Mouse (Mus musculus) heart, postnatal 0 days (tissue): ENCODE results near the gene Cdyl. TPM values are rescaled to one million over a fixed set of nuclear protein-coding genes. Genes with fewer than 3 reads are reported as not detected.

Experiments
- ATAC-seq: fragments of 200-750 bp; cut with Nextera tagmentation; 2 replicates; pipeline ENCODE4 v1.8.0; 2017; ENCODE audit warnings: low read depth, moderate number of reproducible peaks, moderate library complexity; ENCODE audit not compliant: insufficient read depth
- DNase-seq: peaks from one replicate; pipeline ENCODE4 v3.0.0-alpha.2; 2016; ENCODE audit warnings: low spot score
- H3K27ac ChIP-seq: fragments of 300-500 bp; sonication (generic); 2 replicates; pipeline ENCODE4 v1.5.1; 2014; ENCODE audit warnings: low read depth, mild to moderate bottlenecking
- H3K27me3 ChIP-seq: fragments of 300-500 bp; sonication (generic); 2 replicates; pipeline ENCODE4 v1.6.1; 2014; ENCODE audit warnings: low read length, mixed read lengths; ENCODE audit not compliant: control insufficient read depth, insufficient read depth
- H3K36me3 ChIP-seq: fragments of 300-500 bp; sonication (generic); replicated peaks from 2 replicates; pipeline ENCODE4 v1.6.1; 2014; ENCODE audit warnings: low read length, mixed read lengths; ENCODE audit not compliant: control insufficient read depth, insufficient read depth
- H3K4me1 ChIP-seq: fragments of 300-500 bp; sonication (generic); 2 replicates; pipeline ENCODE4 v1.6.1; 2014; ENCODE audit warnings: antibody characterized with exemption; ENCODE audit not compliant: control insufficient read depth, insufficient read depth
- H3K4me2 ChIP-seq: fragments of 300-500 bp; sonication (generic); 2 replicates; pipeline ENCODE4 v1.6.1; 2014; ENCODE audit warnings: low read depth, mild to moderate bottlenecking, low read length, moderate library complexity
- H3K4me3 ChIP-seq: fragments of 300-500 bp; sonication (generic); 2 replicates; pipeline ENCODE4 v1.5.1; 2014; ENCODE audit warnings: low read depth, low read length
- H3K9ac ChIP-seq: fragments of 300-500 bp; sonication (generic); replicated peaks from 2 replicates; pipeline ENCODE4 v1.6.1; 2014; ENCODE audit warnings: low read depth, low read length, mixed read lengths
- H3K9me3 ChIP-seq: fragments of 300-500 bp; sonication (generic); replicated peaks from 2 replicates; pipeline ENCODE4 v1.6.1; 2016; ENCODE audit warnings: low read length; ENCODE audit not compliant: control insufficient read depth
- CTCF ChIP-seq: IDR thresholded peaks from 2 replicates; pipeline ENCODE4 v1.5.1; 2016; ENCODE audit warnings: antibody characterized with exemption, control low read depth, low read depth
- EP300 ChIP-seq: IDR thresholded peaks from 2 replicates; pipeline ENCODE4 v1.6.1; 2016; ENCODE audit warnings: antibody characterized with exemption, low read depth
- WGBS: fragments of 180-500 bp; shearing (Covaris S2); extraction: QIAGEN DNeasy Blood & Tissue Kit; methylation state at CpG from one replicate; pipeline ENCODE4 v1.1.7; 2014; 5-methylcytosine and 5-hydroxymethylcytosine counted together
- polyA plus RNA-seq: library from polyadenylated mRNA; unstranded; fragments of >200 nt; fragmentation: Nextera tagmentation; extraction: Ambion mirVana; gene quantifications from 2 replicates; pipeline ENCODE4 v1.2.1, GENCODE M21; 2015
- total RNA-seq: library from RNA; depleted of rRNA; stranded (reverse); fragments of >200 nt; gene quantifications from 2 replicates; pipeline ENCODE4 v1.2.3, GENCODE M21; 2014; ENCODE audit warnings: low replicate concordance

The Cdyl gene
- total and polyA plus RNA-seq, 2 experiments from 2014 or later: 6.1 to 9.2 TPM

DNA sequence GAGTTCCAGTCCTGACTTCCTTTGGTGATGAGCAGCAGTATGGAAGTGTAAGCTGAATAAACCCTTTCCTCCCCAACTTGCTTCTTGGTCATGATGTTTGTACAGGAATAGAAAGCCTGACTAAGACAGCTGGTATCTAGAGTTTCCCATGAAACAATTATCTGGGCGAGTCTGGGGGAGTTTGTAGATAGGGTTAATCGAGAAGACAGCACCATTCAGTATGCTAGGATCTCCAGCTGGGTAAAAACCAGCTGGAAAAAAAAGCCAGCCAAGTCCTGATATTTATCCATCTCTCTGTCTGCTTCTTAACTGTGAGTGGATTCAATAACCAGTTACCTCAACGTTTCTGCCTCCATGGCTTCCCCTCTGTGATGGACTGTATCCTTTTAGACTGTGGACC lies 104.9 kb downstream of the Cdyl start:
- H3K4me2 ChIP-seq: no peak overlapping the region
- H3K36me3 ChIP-seq: no peaks in the 10 kb centered on the region
- no peak for DNase-seq
- H3K27ac ChIP-seq: no peak overlapping the region
- no peaks in the 10 kb centered on the region for H3K27me3 ChIP-seq
- TF ChIP-seq EP300: no peak
- TF ChIP-seq CTCF: no peak
- ATAC-seq: no peak
- H3K9me3 ChIP-seq: no peaks in the 10 kb centered on the region
- H3K4me1 ChIP-seq: peaks cover 20% of the 10 kb centered on the region
- no peak overlapping the region for H3K9ac ChIP-seq
- no peak overlapping the region for H3K4me3 ChIP-seq
- WGBS: 27% methylated on average over 3 of the region's 3 CpGs

DNA sequence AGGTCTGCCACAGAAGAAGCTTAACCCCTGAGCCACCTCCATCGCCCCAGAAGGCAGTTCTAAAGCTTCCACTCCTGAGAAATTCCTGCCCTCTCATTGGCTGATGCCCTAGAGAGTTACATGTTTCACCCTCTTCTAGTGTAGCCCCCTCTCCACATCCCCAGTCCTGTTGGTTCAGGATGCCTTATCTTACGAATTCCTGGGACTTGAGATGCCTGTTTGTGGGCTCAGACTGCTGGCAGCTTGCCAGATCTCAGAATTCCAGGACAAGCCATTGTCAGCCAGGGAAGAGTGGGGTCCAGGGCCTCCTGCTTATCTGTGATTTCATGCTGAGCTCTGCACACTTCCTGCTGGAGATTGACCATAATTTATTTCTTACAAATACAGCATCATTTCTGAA lies 106.2 kb downstream of the Cdyl start:
- no peak for TF ChIP-seq CTCF
- TF ChIP-seq EP300: no peak
- ATAC-seq (peak; percentile 95), DNase-seq (peak; percentile 80)
- no peaks in the 10 kb centered on the region for H3K36me3 ChIP-seq
- H3K27me3 ChIP-seq: no peaks in the 10 kb centered on the region
- H3K4me2 ChIP-seq: no peak overlapping the region
- H3K4me1 ChIP-seq: peaks cover 20% of the 10 kb centered on the region
- H3K9me3 ChIP-seq: no peaks in the 10 kb centered on the region
- 11% methylated on average over 2 of the region's 2 CpGs for WGBS
- H3K9ac ChIP-seq: no peak overlapping the region
- H3K4me3 ChIP-seq: no peak overlapping the region
- peak overlapping the region; percentile 73 for H3K27ac ChIP-seq

DNA sequence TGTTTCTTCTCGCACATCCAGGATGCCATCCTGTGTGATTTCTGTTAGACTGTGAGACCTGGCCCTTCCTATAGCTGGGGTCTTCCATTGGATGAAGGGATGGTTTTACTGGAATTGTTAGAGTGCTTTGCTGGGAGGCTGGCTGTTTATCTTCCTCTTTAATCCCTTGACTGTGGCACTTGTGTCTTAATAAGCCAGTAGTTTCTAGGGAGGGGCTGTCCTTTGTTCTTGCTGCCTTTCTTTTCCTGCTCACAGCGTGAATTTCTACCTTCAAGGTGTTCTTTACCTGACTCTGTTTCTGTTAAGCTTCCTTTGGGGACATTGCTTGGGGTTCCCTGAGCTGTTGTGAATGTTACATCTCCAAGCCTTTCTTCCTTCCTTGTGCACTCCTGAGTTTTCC lies 110.0 kb downstream of the Cdyl start:
- Histone ChIP-seq H3K4me2 (no peak overlapping the region), H3K27ac (no peak overlapping the region), H3K9me3 (no peaks in the 10 kb centered on the region), H3K27me3 (no peaks in the 10 kb centered on the region), H3K9ac (no peak overlapping the region), H3K36me3 (no peaks in the 10 kb centered on the region), H3K4me3 (no peak overlapping the region), H3K4me1 (peaks cover 19% of the 10 kb centered on the region)
- no peak for TF ChIP-seq EP300
- WGBS: 74% methylated on average over 2 of the region's 2 CpGs
- no peak for ATAC-seq
- no peak for DNase-seq

DNA sequence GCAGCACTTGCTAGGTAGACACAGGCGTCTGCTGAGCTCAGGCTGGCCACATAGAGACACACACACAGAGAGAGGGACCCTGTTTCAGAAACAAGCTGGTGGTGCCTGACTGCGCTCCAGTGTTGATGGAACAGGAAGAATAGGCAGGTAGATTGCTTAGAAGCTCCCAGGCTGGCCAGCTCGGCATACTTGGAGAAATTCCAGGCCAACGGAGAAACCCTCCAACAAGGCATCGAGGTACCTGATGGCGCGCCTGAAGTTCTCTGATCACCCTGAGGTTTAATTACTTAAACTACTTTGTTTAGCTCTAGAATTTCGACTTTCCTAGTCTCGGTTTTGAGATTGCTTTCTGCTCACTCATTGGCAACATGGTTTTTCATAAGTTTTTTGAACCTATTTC lies 110.8 kb downstream of the Cdyl start:
- Histone ChIP-seq H3K4me2 (no peak overlapping the region), H3K4me3 (no peak overlapping the region), H3K4me1 (peaks cover 11% of the 10 kb centered on the region), H3K27me3 (no peaks in the 10 kb centered on the region), H3K27ac (no peak overlapping the region), H3K36me3 (no peaks in the 10 kb centered on the region), H3K9me3 (no peaks in the 10 kb centered on the region), H3K9ac (no peak overlapping the region)
- DNase-seq (no peak), ATAC-seq (no peak)
- WGBS: 74% methylated on average over 9 of the region's 9 CpGs
- TF ChIP-seq EP300 (no peak), CTCF (no peak)

DNA sequence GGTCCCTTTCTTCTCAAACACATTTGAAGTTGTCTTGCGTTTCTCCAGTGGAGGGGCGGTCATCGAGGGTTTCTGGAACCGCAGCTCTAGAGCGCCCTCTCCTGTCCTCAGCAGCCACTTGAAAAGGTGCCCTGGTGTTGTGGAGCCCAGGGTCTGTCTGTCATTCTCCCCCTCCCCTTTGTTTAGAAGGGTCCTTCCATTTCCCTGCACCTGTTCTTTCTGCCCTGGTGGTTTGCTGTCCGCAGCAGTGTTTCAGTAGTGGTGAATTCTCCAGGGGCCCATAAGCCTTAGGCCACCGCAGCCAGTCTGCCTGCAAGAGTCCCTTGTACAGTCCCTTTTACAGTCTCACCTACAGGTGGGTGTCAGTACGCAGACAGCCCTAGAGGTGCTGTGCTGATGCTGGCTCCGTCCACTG lies 112.3 kb downstream of the Cdyl start:
- ATAC-seq: 0 out of 2 replicates have a peak, but pooled peaks have one; percentile 24

DNA sequence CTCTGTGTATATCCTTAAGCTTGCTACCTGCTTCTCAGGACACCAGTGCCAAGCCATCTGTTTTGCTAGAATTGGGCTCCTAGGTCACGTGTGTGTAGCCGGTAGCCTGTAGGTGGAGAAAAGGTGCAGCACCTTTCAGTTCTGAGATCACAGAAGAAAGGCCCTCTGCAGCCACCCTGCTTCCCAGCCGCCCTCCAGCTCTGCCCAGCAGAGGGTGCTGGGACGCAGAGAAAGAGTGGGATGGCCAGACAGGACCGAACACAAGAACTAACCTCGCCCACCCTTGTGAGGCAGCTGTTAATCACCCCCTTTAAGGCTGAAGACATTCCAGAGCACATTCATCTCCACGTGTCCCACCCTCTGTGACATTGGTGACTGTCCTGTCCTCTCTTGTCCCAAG lies 114.1 kb downstream of the Cdyl start:
- 0 out of 2 replicates have a peak, but pooled peaks have one; percentile 47 for ATAC-seq
- 46% methylated on average over 7 of the region's 7 CpGs for WGBS

More for the DNA sequence above, 112.3 kb downstream of the Cdyl start:
- Histone ChIP-seq H3K9ac (no peak overlapping the region), H3K27ac (no peak overlapping the region), H3K27me3 (no peaks in the 10 kb centered on the region), H3K36me3 (no peaks in the 10 kb centered on the region), H3K4me3 (no peak overlapping the region), H3K9me3 (no peaks in the 10 kb centered on the region), H3K4me2 (no peak overlapping the region), H3K4me1 (no peaks in the 10 kb centered on the region)
- WGBS: 64% methylated on average over 9 of the region's 9 CpGs
- no peak for TF ChIP-seq EP300
- TF ChIP-seq CTCF: peak; percentile 62
- no peak for DNase-seq

More for the DNA sequence above, 114.1 kb downstream of the Cdyl start:
- H3K9me3 ChIP-seq: no peaks in the 10 kb centered on the region
- no peaks in the 10 kb centered on the region for H3K36me3 ChIP-seq
- H3K4me2 ChIP-seq: no peak overlapping the region
- no peaks in the 10 kb centered on the region for H3K27me3 ChIP-seq
- H3K4me3 ChIP-seq: no peak overlapping the region
- DNase-seq: no peak
- no peak overlapping the region for H3K27ac ChIP-seq
- H3K4me1 ChIP-seq: peaks cover 10% of the 10 kb centered on the region
- no peak overlapping the region for H3K9ac ChIP-seq
- TF ChIP-seq CTCF: peak; percentile 72
- no peak for TF ChIP-seq EP300
